Mouse (Mus musculus) heart, postnatal 14 days (tissue): ENCODE data around the gene Mrpl48. TPM values are rescaled to one million over a fixed set of nuclear protein-coding genes. Genes with fewer than 3 reads are reported as not detected.
A peak's percentile ranks its signal among the peaks of the same experiment; 100 is the strongest.

ENCODE experiments used
- DNase-seq, 2 experiments: peaks; one replicate each; pipeline ENCODE4 v3.0.0; 2021 to 2022
- intact Hi-C: fragments of 180-260 bp; cut with DNase I; formaldehyde crosslinking; loops from one replicate; pipeline ENCODE4 v1.15.1; 2025
- total RNA-seq, 2 experiments: library from RNA; stranded (reverse); gene quantifications; 2 replicates each; pipeline ENCODE4 v1.2.3; 2021

Mrpl48 gene
- total RNA-seq, 2 experiments from 2014 or later: 65.9 to 70.4 TPM

DNA sequence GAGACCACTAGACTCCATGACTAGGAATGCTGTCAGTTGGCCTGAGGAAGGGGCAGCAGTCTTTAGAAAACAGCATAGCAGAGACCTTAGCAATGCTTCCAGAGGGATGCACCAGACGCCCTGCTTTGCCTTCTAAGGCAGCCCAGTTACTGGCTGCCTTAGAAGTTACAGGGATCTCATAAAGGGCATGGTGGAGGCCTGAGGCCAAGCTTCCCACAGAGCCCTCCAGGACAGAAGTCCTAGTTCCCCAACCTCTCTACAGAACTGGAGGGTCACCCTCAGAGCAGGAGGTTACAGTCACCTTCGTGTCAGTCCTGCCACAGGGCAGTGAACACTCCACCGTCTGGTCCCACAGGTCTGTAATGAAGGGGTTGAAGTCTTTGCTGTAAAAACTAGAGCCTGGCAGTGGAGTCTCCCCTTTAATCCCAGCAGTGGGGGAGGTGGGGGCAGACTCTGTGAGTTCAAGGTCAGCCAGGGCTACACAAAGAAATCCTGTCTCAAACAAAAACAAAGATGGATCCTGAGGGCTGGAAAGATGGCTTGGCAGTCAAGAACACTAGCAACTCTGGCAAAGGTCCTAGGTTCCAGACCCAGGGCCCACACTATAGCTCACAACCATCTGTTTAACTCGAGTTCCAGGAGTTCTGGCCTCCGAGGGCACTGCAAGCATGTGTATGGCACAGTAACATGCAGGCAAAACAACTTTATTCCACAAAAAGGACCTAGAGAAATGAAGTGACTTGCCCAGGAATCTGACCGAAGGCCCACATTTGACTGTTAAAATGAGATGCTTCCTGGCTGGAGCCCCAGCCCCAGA is 106.9 kb downstream of the Mrpl48 start:
- peak in 1 of 2 experiments; percentile 22 for DNase-seq
- intact Hi-C loops: no loop called here

- intact Hi-C loops: no loop called here
- peak; percentile 40 to 46 for DNase-seq
These were observed 107.7 kb downstream of the Mrpl48 start for GRCm38 (mm10) chr7:100500276-100500977.

GRCm38 (mm10) chr7:100499465-100499864 is 108.6 kb downstream of the Mrpl48 start:
- DNase-seq: no peak
- intact Hi-C loops: no loop called here

- intact Hi-C loops: no loop called here
- no peak for DNase-seq
These were observed 110.1 kb downstream of the Mrpl48 start for GRCm38 (mm10) chr7:100497982-100498381.

DNA sequence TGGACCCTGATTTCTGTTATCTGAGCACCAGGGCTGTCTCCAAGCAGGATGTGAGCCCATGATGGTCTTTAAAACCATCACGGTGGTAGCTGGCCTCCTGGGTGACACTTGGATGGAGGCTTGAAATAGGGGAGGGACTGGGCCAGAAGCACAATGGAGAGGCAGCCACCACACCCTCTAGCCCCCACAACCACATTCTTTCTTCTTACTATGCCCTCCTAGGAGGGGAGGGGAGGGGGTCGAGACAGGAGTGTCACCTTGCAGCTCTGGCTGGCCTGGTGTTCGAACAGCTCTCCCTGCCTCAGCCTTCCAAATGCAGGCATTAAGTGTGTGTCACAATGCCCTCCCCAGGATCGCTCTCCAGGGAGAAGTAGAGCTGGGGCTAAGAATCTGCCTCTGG is 110.7 kb downstream of the Mrpl48 start:
- intact Hi-C loops: no loop called here

DNA sequence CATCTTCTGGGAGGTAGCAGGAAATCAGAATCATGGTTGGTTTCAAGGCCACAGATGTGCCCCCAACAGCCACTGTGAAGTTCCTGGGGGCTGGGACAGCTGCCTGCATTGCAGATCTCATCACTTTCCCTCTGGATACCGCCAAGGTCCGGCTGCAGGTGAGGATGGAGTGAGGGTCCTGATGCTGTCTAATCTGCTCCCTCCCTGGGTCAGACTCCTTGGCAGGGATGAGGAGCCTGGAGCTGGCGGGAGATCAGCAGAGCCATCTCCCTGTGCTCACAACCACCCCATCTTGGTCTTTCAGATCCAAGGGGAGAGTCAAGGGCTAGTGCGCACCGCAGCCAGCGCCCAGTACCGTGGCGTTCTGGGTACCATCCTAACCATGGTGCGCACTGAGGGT is 111.3 kb downstream of the Mrpl48 start:
- intact Hi-C loops: no loop called here
- DNase-seq: no peak

More for the DNA sequence above, 110.7 kb downstream of the Mrpl48 start:
- no peak for DNase-seq

GRCm38 (mm10) chr7:100496371-100496770 is 111.7 kb downstream of the Mrpl48 start:
- no peak for DNase-seq
- intact Hi-C loops: no loop called here

Other genes with a start within 250 kb of the Mrpl48 start
- gene C2cd3, start 236.1 kb downstream of the Mrpl48 start, total RNA-seq: 10 to 100 TPM; 10.2 to 12.9 TPM
- gene Ppme1, start 236.0 kb downstream of the Mrpl48 start, total RNA-seq: 10 to 100 TPM; 37.8 to 44.0 TPM
- 10 to 100 TPM; 50.0 to 74.5 TPM for gene Ucp3, start 135.3 kb downstream of the Mrpl48 start, total RNA-seq
- gene Ucp2, start 115.0 kb downstream of the Mrpl48 start, total RNA-seq: 100 to 1,000 TPM; 781 to 850 TPM
- not detected for gene Dnajb13, start 93.3 kb downstream of the Mrpl48 start, total RNA-seq
- gene Coa4, start 71.2 kb downstream of the Mrpl48 start, total RNA-seq: 10 to 100 TPM; 13.0 to 13.3 TPM
- gene Rab6a, start 891 bp downstream of the Mrpl48 start, total RNA-seq: 10 to 100 TPM; 66.0 to 67.1 TPM
- 1 to 10 TPM; 1.8 to 2.3 TPM for gene Plekhb1, start 54.1 kb upstream of the Mrpl48 start, total RNA-seq
- gene Fam168a, start 98.3 kb upstream of the Mrpl48 start, total RNA-seq: 10 to 100 TPM; 46.6 to 50.7 TPM